Comparison of ENCODE assay signal across 19 mouse cellular contexts in genomic region chr5:36698067-36698670, GRCm38 (mm10). TPM values are rescaled to one million over a fixed set of nuclear protein-coding genes. Genes with fewer than 3 reads are reported as not detected.
A peak's percentile ranks its signal among the peaks of the same experiment; 100 is the strongest.
DNase-seq lines count a peak whose midpoint lies in the region; ATAC-seq and TF ChIP-seq lines count a peak whose summit lies in the region.
"Had no signal": no experiment of that assay in that cellular context is flagged by ENCODE, and none has a peak within 500 bp of the region (broad histone marks: within the 10 kb centered on the region; RNA-seq: fewer than 3 reads in every experiment).

No protein-coding gene starts in this region.

- peaks cover 23% of the 10 kb centered on the region for H3K4me1 ChIP-seq in kidney, embryonic 15.5 days

- H3K36me3 ChIP-seq in kidney, embryonic 15.5 days: no peaks in the 10 kb centered on the region
- no peaks in the 10 kb centered on the region for H3K36me3 ChIP-seq in macrophage (ENCODE audit: inconsistent target)
- H3K36me3 ChIP-seq: embryonic facial prominence, embryonic 15.5 days; forebrain, embryonic 12.5 days; midbrain, embryonic 13.5 days had no signal

- intact Hi-C loops in gastrocnemius, adult 2 months (cut with DNase I): loop anchor here (5.0 kb wide), 1 partner anchor 96 kb away; no protein-coding TSS in a partner anchor
- intact Hi-C loops in left cerebral cortex, postnatal 25 days (cut with DNase I): no loop called here

- no peaks in the 10 kb centered on the region for H3K9me3 ChIP-seq in kidney, embryonic 15.5 days (replicated peaks)
- H3K9me3 ChIP-seq: embryonic facial prominence, embryonic 15.5 days; forebrain, embryonic 12.5 days; midbrain, embryonic 13.5 days had no signal

- no peak for ATAC-seq in kidney, embryonic 15.5 days (replicated peaks; ENCODE audit: low FRiP score)
- ATAC-seq: midbrain, embryonic 13.5 days had no signal

- no peak for TF ChIP-seq CTCF in gastrocnemius, adult 2 months (IDR thresholded peaks at IDR 0.05)

- no peak overlapping the region for H3K9ac ChIP-seq in kidney, embryonic 15.5 days
- H3K9ac ChIP-seq: embryonic facial prominence, embryonic 15.5 days; forebrain, embryonic 12.5 days; midbrain, embryonic 13.5 days had no signal

- peaks cover 21% of the 10 kb centered on the region for H3K79me2 ChIP-seq in macrophage (ENCODE audit: inconsistent target)

- no peak overlapping the region for H3K4me2 ChIP-seq in kidney, embryonic 15.5 days
- H3K4me2 ChIP-seq: embryonic facial prominence, embryonic 15.5 days; forebrain, embryonic 12.5 days; midbrain, embryonic 13.5 days had no signal

- H3K4me3 ChIP-seq in gastrocnemius, adult 2 months: no peak overlapping the region
- no peak overlapping the region for H3K4me3 ChIP-seq in kidney, embryonic 15.5 days (replicated peaks)
- no peak overlapping the region for H3K4me3 ChIP-seq in macrophage (ENCODE audit: inconsistent target)
- H3K4me3 ChIP-seq: embryonic facial prominence, embryonic 15.5 days; forebrain, embryonic 12.5 days; midbrain, embryonic 13.5 days had no signal

- DNase-seq in gastrocnemius, adult 2 months: no peak
- no peak for DNase-seq in gastrocnemius, postnatal 10 days
- peak; percentile 47 to 56 for DNase-seq in kidney, adult 8-10 months
- peak; percentile 42 for DNase-seq in adipocyte (ENCODE audit: low spot score)
- DNase-seq in adrenal gland, postnatal 4 days (ENCODE audit: low spot score in 2 of 2): no peak
- DNase-seq in left cerebral cortex, postnatal 25 days (ENCODE audit: low spot score in 2 of 2): no peak
- DNase-seq: adrenal gland, postnatal 10 days; cerebellum, adult 9-11 months; heart, postnatal 4 days; layer of hippocampus, adult 9-11 months; liver; right cerebral cortex, adult 18-20 months; thymus, postnatal 36 days had no signal

- WGBS in kidney, embryonic 15.5 days: 70% methylated on average over 7 of the region's 7 CpGs
- 29% methylated on average over 7 of the region's 7 CpGs for WGBS in macrophage (ENCODE audit: missing documents)

- no peaks in the 10 kb centered on the region for H3K27me3 ChIP-seq in kidney, embryonic 15.5 days
- H3K27me3 ChIP-seq: embryonic facial prominence, embryonic 15.5 days; forebrain, embryonic 12.5 days; midbrain, embryonic 13.5 days had no signal

- 0 out of 2 replicates have a peak overlapping the region, but pooled peaks have one; percentile 16 for H3K27ac ChIP-seq in gastrocnemius, adult 2 months
- no peak overlapping the region for H3K27ac ChIP-seq in kidney, embryonic 15.5 days
- 0 out of 2 replicates have a peak overlapping the region, but pooled peaks have one; percentile 15 for H3K27ac ChIP-seq in macrophage
- H3K27ac ChIP-seq: embryonic facial prominence, embryonic 15.5 days; forebrain, embryonic 12.5 days; midbrain, embryonic 13.5 days; stomach, postnatal 0 days had no signal

RNA-seq across cellular contexts. Expression of gene D5Ertd579e, which starts 2.3 kb away (rescaled TPM):
- total RNA-seq in gastrocnemius, adult 2 months (2021): 10 to 100 TPM; 86.4 to 98.1 TPM
- 10 to 100 TPM; 51.2 to 67.3 TPM for total RNA-seq in gastrocnemius, postnatal 10 days (2021)
- 19.7 and 21.6 TPM in 2 replicates for polyA plus RNA-seq in kidney, embryonic 15.5 days (2015; fragmentation: Nextera tagmentation; extraction: Ambion mirVana)
- total RNA-seq in macrophage (2018; cell fraction: chromatin; rRNA removed): 100 to 1,000 TPM in 22 of 26 experiments, 10 to 100 TPM in 4; 70.8 to 283 (median 183) TPM
- total RNA-seq in macrophage (2018; cell fraction: cytosol; rRNA removed): 10 to 100 TPM; 13.7 to 40.9 (median 24.9) TPM
- total RNA-seq in macrophage (2018; cell fraction: nucleus; rRNA removed): 100 to 1,000 TPM in 14 of 26 experiments, 10 to 100 TPM in 12; 49.9 to 175 (median 103) TPM
- polyA plus RNA-seq in macrophage (2018): 17.3 to 23.8 TPM (median 23.4 TPM) in 3 replicates
- 10 to 100 TPM; 55.2 to 62.3 TPM for total RNA-seq in adrenal gland, postnatal 4 days (2021)
- 10 to 100 TPM; 91.8 to 97.9 TPM for total RNA-seq in left cerebral cortex, postnatal 25 days (2021)

RNA-seq across cellular contexts. Expression of gene Bloc1s4, which starts 50.3 kb away (rescaled TPM):
- 10 to 100 TPM in 1 of 2 experiments, 1 to 10 TPM in 1; 9.1 to 11.0 TPM for total RNA-seq in gastrocnemius, adult 2 months (2021)
- 10 to 100 TPM in 1 of 2 experiments, 1 to 10 TPM in 1; 9.8 to 11.0 TPM for total RNA-seq in gastrocnemius, postnatal 10 days (2021)
- polyA plus RNA-seq in kidney, embryonic 15.5 days (2015; fragmentation: Nextera tagmentation; extraction: Ambion mirVana): 25.6 and 26.7 TPM in 2 replicates
- 10 to 100 TPM in 8 of 26 experiments, 1 to 10 TPM in 18; 1.0 to 15.7 (median 7.3) TPM for total RNA-seq in macrophage (2018; cell fraction: chromatin; rRNA removed)
- 10 to 100 TPM; 15.1 to 21.6 (median 18.8) TPM for total RNA-seq in macrophage (2018; cell fraction: cytosol; rRNA removed)
- 10 to 100 TPM in 20 of 26 experiments, 1 to 10 TPM in 6; 4.6 to 20.4 (median 12.9) TPM for total RNA-seq in macrophage (2018; cell fraction: nucleus; rRNA removed)
- polyA plus RNA-seq in macrophage (2018): 6.8 to 19.4 TPM (median 17.0 TPM) in 3 replicates
- 10 to 100 TPM; 25.7 to 27.5 TPM for total RNA-seq in adrenal gland, postnatal 4 days (2021)
- 10 to 100 TPM; 16.0 to 21.3 TPM for total RNA-seq in left cerebral cortex, postnatal 25 days (2021)

Comparison
In these comparisons a context has a peak if more than half of its experiments do, and no peak if none do; other contexts are left out.
1. DNase-seq: peak in kidney, adult 8-10 months (2 of 2) and adipocyte (single experiment); none in gastrocnemius, adult 2 months (single experiment), gastrocnemius, postnatal 10 days (single experiment), adrenal gland, postnatal 4 days (0 of 2) and left cerebral cortex, postnatal 25 days (0 of 2).